Mouse (Mus musculus) spleen, adult 2 months (tissue): ENCODE results near the gene Cd5. TPM values are rescaled to one million over a fixed set of nuclear protein-coding genes. Genes with fewer than 3 reads are reported as not detected.

Experiments used
- DNase-seq, 2 experiments: peaks; one replicate each; pipeline versions ENCODE4 v3.0.0 to v3.0.0-alpha.2; 2012 to 2021; ENCODE audit warnings: low spot score in 2 of 2, low read depth in 1 of 2
- H3K27ac ChIP-seq: fragments of 200-500 bp; 2 replicates; pipeline ENCODE4 v1.5.1; 2012; ENCODE audit warnings: low read length, inconsistent platforms; ENCODE audit not compliant: insufficient read depth
- H3K27me3 ChIP-seq: fragments of 200-500 bp; 2 replicates; pipeline ENCODE4 v1.6.1; 2012; ENCODE audit warnings: mild to moderate bottlenecking, moderate library complexity, low read length, inconsistent platforms; ENCODE audit not compliant: control insufficient read depth, insufficient read depth
- H3K36me3 ChIP-seq: fragments of 200-500 bp; 2 replicates; pipeline ENCODE4 v1.6.1; 2012; ENCODE audit warnings: mild to moderate bottlenecking, low read length, inconsistent platforms; ENCODE audit not compliant: control insufficient read depth, insufficient read depth
- H3K4me1 ChIP-seq: fragments of 200-500 bp; 2 replicates; pipeline ENCODE4 v1.6.1; 2011; ENCODE audit warnings: inconsistent platforms; ENCODE audit not compliant: control insufficient read depth, insufficient read depth, insufficient read length
- H3K4me3 ChIP-seq: fragments of 200-500 bp; 2 replicates; pipeline ENCODE4 v1.5.1; 2011; ENCODE audit warnings: mild to moderate bottlenecking, inconsistent platforms; ENCODE audit not compliant: insufficient read depth, insufficient read length; ENCODE audit errors: extremely low read depth
- CTCF ChIP-seq: fragments of 200-500 bp; IDR thresholded peaks from 2 replicates; pipeline ENCODE4 v1.5.1; 2011; ENCODE audit warnings: mild to moderate bottlenecking, inconsistent platforms; ENCODE audit not compliant: insufficient read depth, insufficient read length, insufficient replicate concordance; ENCODE audit errors: extremely low read depth
- POLR2A ChIP-seq: fragments of 200-500 bp; IDR thresholded peaks from 2 replicates; pipeline ENCODE4 v1.6.1; 2011; ENCODE audit warnings: low read depth, low read length, inconsistent platforms
- WGBS: fragments of 180-500 bp; shearing (Covaris S2); methylation state at CpG from one replicate; pipeline ENCODE4 v1.1.7; 2018; 5-methylcytosine and 5-hydroxymethylcytosine counted together
- polyA plus RNA-seq: library from polyadenylated mRNA; depleted of rRNA; stranded (reverse); fragments of >200 nt; gene quantifications from 2 replicates; pipeline ENCODE4 v1.2.3, GENCODE M21; 2012; rRNA removed

Gene Cd5
- polyA plus RNA-seq, 1 experiment: 35.2 TPM

GRCm38 (mm10) chr19:10678772-10679067, 60.1 kb downstream of the Cd5 start:
- no peaks in the 10 kb centered on the region for H3K36me3 ChIP-seq
- no peaks in the 10 kb centered on the region for H3K4me1 ChIP-seq
- no peak overlapping the region for H3K27ac ChIP-seq
- DNase-seq: no peak
- no peak for TF ChIP-seq POLR2A
- no peak for TF ChIP-seq CTCF
- H3K27me3 ChIP-seq: no peaks in the 10 kb centered on the region
- no peak overlapping the region for H3K4me3 ChIP-seq
- WGBS: 85% methylated on average over 1 of the region's 1 CpGs

DNA sequence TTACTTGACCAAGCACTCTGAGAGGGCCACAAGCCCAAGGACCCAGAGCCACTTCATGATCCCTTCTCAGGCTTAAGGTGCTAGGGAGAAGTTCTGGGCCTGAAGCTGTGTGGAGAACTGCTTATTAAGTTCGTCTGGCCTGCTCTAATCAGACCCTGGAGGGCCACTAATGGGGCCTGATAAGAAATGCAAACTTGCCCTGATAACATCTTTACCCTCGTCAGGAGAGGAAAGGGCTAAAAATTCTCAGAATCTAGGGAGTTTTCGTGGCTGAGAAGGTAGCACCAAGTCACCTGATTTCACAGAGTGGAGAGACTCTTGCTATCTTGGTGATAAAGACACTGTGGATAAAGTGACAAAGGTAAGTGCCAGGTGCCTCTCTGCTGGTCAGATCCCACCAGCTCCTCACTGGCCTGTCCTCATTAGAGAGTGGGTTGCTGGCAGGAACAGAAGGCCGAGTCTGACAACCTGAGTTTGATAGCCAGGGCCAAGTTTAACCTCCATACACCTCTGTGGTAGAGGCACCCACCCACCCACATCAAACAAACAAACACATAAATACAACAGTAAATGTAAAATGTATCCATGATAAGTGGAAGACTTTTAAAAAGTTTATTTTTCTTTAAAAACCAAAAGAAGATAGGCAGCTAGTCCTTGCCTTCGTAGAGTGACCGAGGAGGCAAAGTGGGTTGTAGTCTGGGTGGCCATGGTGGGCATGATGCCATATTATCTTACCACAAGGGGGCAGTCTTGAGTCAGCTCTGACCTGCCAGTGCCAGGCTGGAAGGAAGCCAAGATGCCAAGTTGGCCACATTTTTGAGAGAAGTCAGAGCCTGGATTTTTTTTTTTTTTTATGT, 60.7 kb downstream of the Cd5 start, which contains the start of gene Pga5:
Pga5 (minus strand) TSS at position 157 of the 857 bp plus-strand sequence.
- Histone ChIP-seq H3K4me1 (no peaks in the 10 kb centered on the region), H3K4me3 (no peak within 1 kb of the TSS), H3K27ac (no peak within 1 kb of the TSS), H3K27me3 (no peaks in the 10 kb centered on the region), H3K36me3 (no peaks in the 10 kb centered on the region)
- DNase-seq: peak; percentile 39 to 60
- no peak for TF ChIP-seq POLR2A
- peak; percentile 94; the same call in 1 of the 2 replicates for TF ChIP-seq CTCF
- 30% methylated on average over 6 of the region's 6 CpGs for WGBS

- WGBS: 85% methylated on average over 16 of the region's 16 CpGs
- TF ChIP-seq POLR2A: no peak
- TF ChIP-seq CTCF: no peak
- Histone ChIP-seq H3K27ac (no peak overlapping the region), H3K4me1 (no peaks in the 10 kb centered on the region), H3K36me3 (no peaks in the 10 kb centered on the region), H3K27me3 (no peaks in the 10 kb centered on the region), H3K4me3 (no peak overlapping the region)
- DNase-seq: no peak
Observed at GRCm38 (mm10) chr19:10676656-10677055, 62.1 kb downstream of the Cd5 start.

DNA sequence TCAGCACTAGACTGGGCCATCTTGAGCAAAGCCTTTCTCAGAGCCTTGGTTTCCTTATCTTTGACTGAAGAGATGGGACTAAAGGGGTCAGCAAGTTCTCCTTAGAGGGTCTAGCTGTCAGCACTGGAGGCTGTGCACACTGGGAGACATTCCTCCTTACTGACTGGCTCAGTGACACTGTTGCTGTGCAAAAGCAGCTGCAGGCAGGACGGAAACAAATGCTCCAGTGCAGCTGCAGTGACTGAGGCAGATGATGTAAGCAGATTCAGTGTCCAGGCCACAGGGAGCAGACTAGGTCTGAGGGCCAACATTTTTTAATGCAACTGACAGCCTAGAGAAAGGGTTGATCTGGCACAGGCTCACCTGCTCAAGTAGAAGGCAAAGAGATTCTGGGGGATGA, 65.5 kb downstream of the Cd5 start:
- no peak overlapping the region for H3K27ac ChIP-seq
- TF ChIP-seq CTCF (no peak), POLR2A (no peak)
- no peak for DNase-seq
- no peaks in the 10 kb centered on the region for H3K36me3 ChIP-seq
- no peaks in the 10 kb centered on the region for H3K4me1 ChIP-seq
- 82% methylated on average over 1 of the region's 1 CpGs for WGBS
- H3K27me3 ChIP-seq: no peaks in the 10 kb centered on the region
- H3K4me3 ChIP-seq: no peak overlapping the region

GRCm38 (mm10) chr19:10671854-10672417, 66.9 kb downstream of the Cd5 start:
- TF ChIP-seq CTCF: no peak
- no peak for TF ChIP-seq POLR2A
- 89% methylated on average over 9 of the region's 9 CpGs for WGBS
- no peak overlapping the region for H3K27ac ChIP-seq
- H3K4me1 ChIP-seq: no peaks in the 10 kb centered on the region
- DNase-seq: no peak
- H3K4me3 ChIP-seq: no peak overlapping the region
- H3K36me3 ChIP-seq: no peaks in the 10 kb centered on the region
- H3K27me3 ChIP-seq: no peaks in the 10 kb centered on the region

DNA sequence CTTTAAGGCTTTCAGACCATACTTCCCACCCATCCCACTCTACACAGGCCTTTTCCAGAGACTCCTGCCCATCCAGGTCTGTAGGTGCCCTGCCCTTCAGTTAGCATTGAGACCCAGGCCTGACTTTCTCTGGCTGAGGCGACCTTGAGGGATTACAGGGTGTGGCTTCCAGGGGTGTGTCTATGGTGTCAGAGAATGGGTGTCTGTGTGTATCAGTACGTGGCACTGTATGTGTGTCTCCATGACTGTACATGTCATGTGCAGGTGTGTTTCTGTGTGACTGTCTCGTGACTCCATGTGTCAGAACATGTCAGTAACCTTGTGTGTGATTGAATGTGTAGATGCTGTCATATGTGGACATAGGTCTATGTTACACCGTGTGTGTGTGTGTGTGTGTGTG, 67.5 kb downstream of the Cd5 start:
- DNase-seq: no peak
- H3K27me3 ChIP-seq: no peaks in the 10 kb centered on the region
- H3K27ac ChIP-seq: no peak overlapping the region
- 80% methylated on average over 4 of the region's 4 CpGs for WGBS
- TF ChIP-seq CTCF: no peak
- no peak for TF ChIP-seq POLR2A
- no peaks in the 10 kb centered on the region for H3K4me1 ChIP-seq
- no peaks in the 10 kb centered on the region for H3K36me3 ChIP-seq
- no peak overlapping the region for H3K4me3 ChIP-seq

Other genes starting within 250 kb of the Cd5 start
- 39.9 and 42.3 TPM in 2 replicates for gene Cpsf7, start 213.7 kb downstream of the Cd5 start, polyA plus RNA-seq
- gene Sdhaf2, start 212.9 kb downstream of the Cd5 start, polyA plus RNA-seq: 16.9 and 20.1 TPM in 2 replicates
- gene Tmem216, start 182.8 kb downstream of the Cd5 start, polyA plus RNA-seq: 6.9 and 8.5 TPM in 2 replicates
- gene Cyb561a3, start 161.8 kb downstream of the Cd5 start, polyA plus RNA-seq: 214 and 230 TPM in 2 replicates
- gene Tmem138, start 161.6 kb downstream of the Cd5 start, polyA plus RNA-seq: 7.3 and 8.6 TPM in 2 replicates
- 53.3 and 59.0 TPM in 2 replicates for gene Ddb1, start 133.7 kb downstream of the Cd5 start, polyA plus RNA-seq
- 4.6 and 5.4 TPM in 2 replicates for gene Tkfc, start 133.3 kb downstream of the Cd5 start, polyA plus RNA-seq
- 0.07 and 0.21 TPM in 2 replicates for gene Vwce, start 104.8 kb downstream of the Cd5 start, polyA plus RNA-seq
- not detected in 2 replicates for gene Pga5, start 60.9 kb downstream of the Cd5 start, polyA plus RNA-seq
- gene Vps37c, start 50.3 kb downstream of the Cd5 start, polyA plus RNA-seq: 19.7 and 22.0 TPM in 2 replicates
- gene Cd6, start 91.1 kb upstream of the Cd5 start, polyA plus RNA-seq: 41.0 and 47.0 TPM in 2 replicates
- gene Slc15a3, start 100.7 kb upstream of the Cd5 start, polyA plus RNA-seq: 39.7 and 45.4 TPM in 2 replicates
- 4.9 TPM in 2 replicates for gene Tmem132a, start 130.9 kb upstream of the Cd5 start, polyA plus RNA-seq
- 45.8 and 47.9 TPM in 2 replicates for gene Tmem109, start 143.0 kb upstream of the Cd5 start, polyA plus RNA-seq
- 146 and 181 TPM in 2 replicates for gene Prpf19, start 156.2 kb upstream of the Cd5 start, polyA plus RNA-seq
- gene Zp1, start 181.6 kb upstream of the Cd5 start, polyA plus RNA-seq: 0.04 TPM in 2 replicates
- 0.54 and 0.82 TPM in 2 replicates for gene Ptgdr2, start 198.2 kb upstream of the Cd5 start, polyA plus RNA-seq
- 4.3 and 5.8 TPM in 2 replicates for gene Ccdc86, start 210.3 kb upstream of the Cd5 start, polyA plus RNA-seq
- not detected in 2 replicates for gene Ms4a10, start 235.7 kb upstream of the Cd5 start, polyA plus RNA-seq